Mouse (Mus musculus): ENCODE measurements around the gene Pxylp1. TPM values are rescaled to one million over a fixed set of nuclear protein-coding genes. Genes with fewer than 3 reads are reported as not detected.

The Pxylp1 gene
- polyA plus RNA-seq, 1 experiment: 4.7 TPM

DNA sequence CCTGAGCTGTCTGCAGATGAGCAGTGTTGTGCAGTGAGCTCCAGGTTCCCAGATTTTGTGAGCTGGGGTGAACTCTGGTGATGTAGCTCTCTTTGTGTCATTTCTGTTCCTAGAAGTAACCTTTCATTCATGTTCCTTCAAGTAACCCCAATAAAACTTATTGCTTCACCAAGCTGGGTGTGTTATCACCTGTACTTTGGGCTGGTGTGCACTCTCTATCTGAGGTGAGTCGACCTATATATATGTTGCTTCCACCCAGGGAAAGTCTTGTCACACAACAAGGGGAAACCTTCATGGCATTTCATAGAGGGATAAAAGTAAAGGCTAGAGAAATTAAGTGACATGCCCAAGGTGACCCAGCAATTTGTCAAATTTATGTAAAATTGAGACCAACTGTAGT, 17.0 kb upstream of the Pxylp1 start:
- H3K27me3 ChIP-seq (ENCODE audit: control insufficient read depth, insufficient read depth, low read length): no peaks in the 10 kb centered on the region
- 86% methylated on average over 1 of the region's 1 CpGs for WGBS
- H3K27ac ChIP-seq (ENCODE audit: insufficient read depth, low read length): no peak overlapping the region
- TF ChIP-seq CTCF (IDR thresholded peaks at IDR 0.05; ENCODE audit: extremely low read depth, insufficient read depth, insufficient read length, insufficient replicate concordance) (no peak), POLR2A (IDR thresholded peaks at IDR 0.05; ENCODE audit: low read depth, low read length) (no peak)
- no peaks in the 10 kb centered on the region for H3K4me1 ChIP-seq (ENCODE audit: control insufficient read depth, insufficient read depth, insufficient read length)
- H3K36me3 ChIP-seq (ENCODE audit: control insufficient read depth, insufficient read depth, low read length): no peaks in the 10 kb centered on the region
- H3K4me3 ChIP-seq (ENCODE audit: extremely low read depth, insufficient read depth, insufficient read length): no peak overlapping the region
- DNase-seq (ENCODE audit: low read depth in 1 of 2, low spot score in 2 of 2): no peak

DNA sequence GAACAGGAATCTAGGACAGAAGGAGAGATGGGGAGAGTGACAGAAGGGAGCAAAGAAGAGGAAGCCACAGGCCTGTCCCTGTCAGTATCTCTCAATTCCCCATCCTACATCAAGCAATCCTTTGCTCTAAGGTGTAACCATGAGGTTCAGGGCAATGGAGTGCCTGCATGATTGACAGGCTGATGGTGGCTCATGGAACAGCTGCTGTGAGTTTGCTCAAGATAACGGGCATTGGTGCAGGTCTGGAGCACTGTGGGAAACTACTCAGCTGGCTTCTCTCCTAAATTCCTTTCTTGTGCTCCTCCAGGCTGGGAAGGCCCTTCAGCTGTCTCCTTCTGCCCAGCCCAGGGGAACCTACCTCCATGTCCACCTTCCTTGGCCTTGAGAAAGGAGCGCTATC, 16.3 kb upstream of the Pxylp1 start:
- no peak for TF ChIP-seq CTCF (IDR thresholded peaks at IDR 0.05; ENCODE audit: extremely low read depth, insufficient read depth, insufficient read length, insufficient replicate concordance)
- no peak for TF ChIP-seq POLR2A (IDR thresholded peaks at IDR 0.05; ENCODE audit: low read depth, low read length)
- H3K36me3 ChIP-seq (ENCODE audit: control insufficient read depth, insufficient read depth, low read length): no peaks in the 10 kb centered on the region

DNA sequence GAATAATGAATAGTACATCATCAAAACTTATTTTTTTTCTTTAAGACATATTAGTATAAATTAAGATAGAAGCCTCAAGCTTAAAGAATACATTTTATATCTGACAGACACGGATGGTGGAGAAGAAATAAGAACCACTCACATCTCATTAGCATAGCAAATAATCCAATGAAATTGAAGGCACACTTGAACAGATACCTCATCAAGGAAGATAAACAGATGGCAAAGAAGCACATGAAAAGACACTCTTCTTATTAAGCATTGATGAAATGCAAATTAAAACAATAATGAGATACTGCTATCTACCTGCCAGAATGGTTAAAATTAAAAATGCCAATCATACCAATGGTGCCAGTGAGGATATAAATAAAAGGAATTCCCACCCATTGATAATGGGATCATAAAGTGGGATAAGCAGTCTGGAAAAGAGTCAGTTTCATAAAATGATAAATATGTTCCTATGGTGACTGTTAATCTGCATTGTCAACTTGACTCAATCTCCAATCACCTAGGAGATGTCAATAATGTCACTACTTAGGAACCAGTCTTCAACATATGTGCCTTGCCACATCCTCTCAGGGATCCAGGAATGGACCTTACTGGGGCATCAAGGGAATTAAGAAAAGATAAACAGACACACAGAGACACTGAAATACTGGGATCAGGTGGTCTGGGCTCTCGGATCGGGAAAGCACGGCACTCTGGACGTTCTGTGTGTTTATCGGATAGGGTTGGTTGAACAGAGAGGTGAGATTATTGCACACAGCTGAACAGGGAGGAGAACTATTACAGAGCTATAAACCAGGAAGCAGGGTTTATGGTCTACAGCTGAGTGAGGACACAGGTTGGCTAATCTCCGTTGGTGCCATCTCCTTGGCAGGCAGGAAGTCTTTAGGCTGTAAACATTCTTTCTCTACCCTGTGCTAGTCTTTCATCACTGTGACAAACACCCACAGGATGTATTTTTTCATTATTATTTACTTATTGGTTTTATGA, 12.2 kb upstream of the Pxylp1 start:
- DNase-seq (ENCODE audit: low read depth in 1 of 2, low spot score in 2 of 2): no peak
- H3K27me3 ChIP-seq (ENCODE audit: control insufficient read depth, insufficient read depth, low read length): no peaks in the 10 kb centered on the region
- no peak overlapping the region for H3K4me3 ChIP-seq (ENCODE audit: extremely low read depth, insufficient read depth, insufficient read length)
- TF ChIP-seq CTCF (IDR thresholded peaks at IDR 0.05; ENCODE audit: extremely low read depth, insufficient read depth, insufficient read length, insufficient replicate concordance) (no peak), POLR2A (IDR thresholded peaks at IDR 0.05; ENCODE audit: low read depth, low read length) (no peak)
- 86% methylated on average over 7 of the region's 7 CpGs for WGBS
- H3K27ac ChIP-seq (ENCODE audit: insufficient read depth, low read length): no peak overlapping the region
- H3K4me1 ChIP-seq (ENCODE audit: control insufficient read depth, insufficient read depth, insufficient read length): peaks cover 2% of the 10 kb centered on the region; the same call in 1 of the 2 replicates
- no peaks in the 10 kb centered on the region for H3K36me3 ChIP-seq (ENCODE audit: control insufficient read depth, insufficient read depth, low read length)

More for the DNA sequence above, 16.3 kb upstream of the Pxylp1 start:
- no peaks in the 10 kb centered on the region for H3K4me1 ChIP-seq (ENCODE audit: control insufficient read depth, insufficient read depth, insufficient read length)
- 89% methylated on average over 2 of the region's 2 CpGs for WGBS
- H3K27ac ChIP-seq (ENCODE audit: insufficient read depth, low read length): no peak overlapping the region
- DNase-seq (ENCODE audit: low read depth in 1 of 2, low spot score in 2 of 2): no peak
- H3K27me3 ChIP-seq (ENCODE audit: control insufficient read depth, insufficient read depth, low read length): no peaks in the 10 kb centered on the region
- H3K4me3 ChIP-seq (ENCODE audit: extremely low read depth, insufficient read depth, insufficient read length): no peak overlapping the region

DNA sequence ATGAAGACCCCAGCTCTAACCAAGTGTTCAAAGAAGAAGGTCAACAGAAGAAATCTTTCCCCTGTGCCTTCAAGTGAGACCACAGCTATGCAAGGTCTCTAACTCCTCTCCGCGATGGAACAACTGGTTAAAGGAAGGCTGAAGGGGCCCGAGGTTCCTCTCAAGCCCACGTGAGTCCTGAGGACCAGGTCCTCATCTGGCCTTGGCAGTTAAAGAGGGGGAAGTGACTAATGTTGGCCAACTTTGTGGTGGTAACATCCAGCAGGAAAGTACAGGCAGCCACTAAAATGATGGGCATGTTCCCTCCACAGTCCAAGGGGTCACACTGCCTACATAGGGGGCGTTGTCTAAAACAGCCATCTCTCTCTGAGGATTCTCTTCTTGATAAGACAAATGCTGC, 7.2 kb upstream of the Pxylp1 start:
- H3K27me3 ChIP-seq (ENCODE audit: control insufficient read depth, insufficient read depth, low read length): no peaks in the 10 kb centered on the region
- no peak for DNase-seq (ENCODE audit: low read depth in 1 of 2, low spot score in 2 of 2)
- H3K27ac ChIP-seq (ENCODE audit: insufficient read depth, low read length): no peak overlapping the region
- TF ChIP-seq CTCF (IDR thresholded peaks at IDR 0.05; ENCODE audit: extremely low read depth, insufficient read depth, insufficient read length, insufficient replicate concordance): no peak
- TF ChIP-seq POLR2A (IDR thresholded peaks at IDR 0.05; ENCODE audit: low read depth, low read length): no peak
- no peak overlapping the region for H3K4me3 ChIP-seq (ENCODE audit: extremely low read depth, insufficient read depth, insufficient read length)
- peaks cover 3% of the 10 kb centered on the region; the same call in 1 of the 2 replicates for H3K4me1 ChIP-seq (ENCODE audit: control insufficient read depth, insufficient read depth, insufficient read length)
- 24% methylated on average over 5 of the region's 5 CpGs for WGBS
- H3K36me3 ChIP-seq (ENCODE audit: control insufficient read depth, insufficient read depth, low read length): no peaks in the 10 kb centered on the region

DNA sequence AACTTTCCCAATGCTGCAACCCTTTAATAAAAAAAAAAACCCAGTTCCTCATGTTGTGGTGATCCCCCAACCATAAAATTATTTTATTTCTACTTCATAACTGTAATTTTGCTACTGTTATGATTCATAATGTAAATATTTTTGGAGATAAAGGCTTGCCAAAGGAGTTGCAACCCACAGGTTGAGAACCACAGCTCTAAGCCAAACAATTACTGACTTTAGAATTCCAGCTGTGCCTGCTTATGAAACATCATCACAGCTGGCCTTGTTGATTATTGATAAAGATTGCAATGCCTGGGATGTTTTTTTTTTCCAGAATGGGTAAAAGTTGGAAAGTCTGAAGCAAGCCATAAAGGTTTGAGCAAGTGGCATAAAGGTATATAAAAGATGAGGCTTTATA, 6.5 kb upstream of the Pxylp1 start:
- Histone ChIP-seq H3K4me1 (ENCODE audit: control insufficient read depth, insufficient read depth, insufficient read length) (peaks cover 3% of the 10 kb centered on the region; the same call in 1 of the 2 replicates), H3K4me3 (ENCODE audit: extremely low read depth, insufficient read depth, insufficient read length) (no peak overlapping the region), H3K36me3 (ENCODE audit: control insufficient read depth, insufficient read depth, low read length) (no peaks in the 10 kb centered on the region), H3K27ac (ENCODE audit: insufficient read depth, low read length) (no peak overlapping the region), H3K27me3 (ENCODE audit: control insufficient read depth, insufficient read depth, low read length) (no peaks in the 10 kb centered on the region)
- no peak for TF ChIP-seq CTCF (IDR thresholded peaks at IDR 0.05; ENCODE audit: extremely low read depth, insufficient read depth, insufficient read length, insufficient replicate concordance)
- no peak for TF ChIP-seq POLR2A (IDR thresholded peaks at IDR 0.05; ENCODE audit: low read depth, low read length)
- no peak for DNase-seq (ENCODE audit: low read depth in 1 of 2, low spot score in 2 of 2)

DNA sequence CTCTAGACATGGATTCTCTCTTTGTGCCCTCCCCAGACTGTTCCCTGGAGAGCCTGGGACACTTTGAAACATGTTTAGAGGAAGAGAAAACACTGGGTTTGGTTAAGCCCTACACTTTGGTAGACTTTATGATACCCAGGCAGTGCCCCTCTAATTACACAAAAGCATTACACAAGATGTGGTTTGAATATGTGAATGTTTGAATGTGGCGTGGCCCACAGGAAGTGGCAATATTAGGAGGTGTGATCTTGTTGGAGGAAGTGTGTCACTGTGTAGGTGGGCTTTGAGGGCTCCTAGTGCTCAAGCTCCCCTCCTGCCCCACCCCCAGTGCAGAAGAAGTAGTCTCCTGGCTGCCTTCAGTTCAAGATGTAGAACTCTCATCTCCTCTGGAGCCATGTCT, 4.2 kb upstream of the Pxylp1 start:
- no peaks in the 10 kb centered on the region for H3K36me3 ChIP-seq (ENCODE audit: control insufficient read depth, insufficient read depth, low read length)
- peak overlapping the region; percentile 39; the same call in 1 of the 2 replicates for H3K27ac ChIP-seq (ENCODE audit: insufficient read depth, low read length)
- TF ChIP-seq POLR2A (IDR thresholded peaks at IDR 0.05; ENCODE audit: low read depth, low read length) (no peak), CTCF (IDR thresholded peaks at IDR 0.05; ENCODE audit: extremely low read depth, insufficient read depth, insufficient read length, insufficient replicate concordance) (no peak)
- H3K4me3 ChIP-seq (ENCODE audit: extremely low read depth, insufficient read depth, insufficient read length): no peak overlapping the region
- no peak for DNase-seq (ENCODE audit: low read depth in 1 of 2, low spot score in 2 of 2)
- H3K27me3 ChIP-seq (ENCODE audit: control insufficient read depth, insufficient read depth, low read length): no peaks in the 10 kb centered on the region
- WGBS: 30% methylated on average over 1 of the region's 1 CpGs
- H3K4me1 ChIP-seq (ENCODE audit: control insufficient read depth, insufficient read depth, insufficient read length): peaks cover 3% of the 10 kb centered on the region; the same call in 1 of the 2 replicates

DNA sequence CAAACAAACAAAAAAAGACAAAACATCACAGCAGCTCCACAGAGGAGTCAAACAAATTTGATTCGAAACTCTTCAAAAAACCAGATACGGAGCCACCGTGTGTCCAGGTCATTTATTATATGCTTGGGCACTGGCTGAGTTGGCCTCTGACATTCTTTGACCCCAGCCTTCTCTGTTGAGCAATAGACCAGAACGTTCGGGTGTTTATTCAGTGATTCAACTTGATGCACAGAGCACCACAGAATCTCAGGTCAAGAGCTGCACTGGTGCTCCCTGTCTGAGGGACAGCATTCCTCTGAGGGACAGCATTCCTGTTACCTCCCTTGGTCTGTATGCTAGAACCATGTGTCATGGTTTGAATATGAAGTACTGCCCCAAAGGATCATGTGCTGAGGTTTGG, 1.1 kb upstream of the Pxylp1 start:
- no peaks in the 10 kb centered on the region for H3K27me3 ChIP-seq (ENCODE audit: control insufficient read depth, insufficient read depth, low read length)
- no peak for DNase-seq (ENCODE audit: low read depth in 1 of 2, low spot score in 2 of 2)
- 77% methylated on average over 5 of the region's 5 CpGs for WGBS
- H3K4me3 ChIP-seq (ENCODE audit: extremely low read depth, insufficient read depth, insufficient read length): no peak overlapping the region
- no peaks in the 10 kb centered on the region for H3K36me3 ChIP-seq (ENCODE audit: control insufficient read depth, insufficient read depth, low read length)
- H3K4me1 ChIP-seq (ENCODE audit: control insufficient read depth, insufficient read depth, insufficient read length): peaks cover 7% of the 10 kb centered on the region
- no peak overlapping the region for H3K27ac ChIP-seq (ENCODE audit: insufficient read depth, low read length)
- no peak for TF ChIP-seq CTCF (IDR thresholded peaks at IDR 0.05; ENCODE audit: extremely low read depth, insufficient read depth, insufficient read length, insufficient replicate concordance)
- no peak for TF ChIP-seq POLR2A (IDR thresholded peaks at IDR 0.05; ENCODE audit: low read depth, low read length)

Measured in spleen, adult 2 months (tissue).